Mouse (Mus musculus) spleen, adult 2 months (tissue): Measurements from ENCODE around the gene March6. TPM values are rescaled to one million over a fixed set of nuclear protein-coding genes. Genes with fewer than 3 reads are reported as not detected.

Source experiments
- DNase-seq, 2 experiments: peaks; one replicate each; pipeline versions ENCODE4 v3.0.0 to v3.0.0-alpha.2; 2012 to 2021; ENCODE audit warnings: low spot score in 2 of 2, low read depth in 1 of 2
- H3K27ac ChIP-seq: fragments of 200-500 bp; 2 replicates; pipeline ENCODE4 v1.5.1; 2012; ENCODE audit warnings: low read length, inconsistent platforms; ENCODE audit not compliant: insufficient read depth
- H3K27me3 ChIP-seq: fragments of 200-500 bp; 2 replicates; pipeline ENCODE4 v1.6.1; 2012; ENCODE audit warnings: mild to moderate bottlenecking, moderate library complexity, low read length, inconsistent platforms; ENCODE audit not compliant: control insufficient read depth, insufficient read depth
- H3K36me3 ChIP-seq: fragments of 200-500 bp; 2 replicates; pipeline ENCODE4 v1.6.1; 2012; ENCODE audit warnings: mild to moderate bottlenecking, low read length, inconsistent platforms; ENCODE audit not compliant: control insufficient read depth, insufficient read depth
- H3K4me1 ChIP-seq: fragments of 200-500 bp; 2 replicates; pipeline ENCODE4 v1.6.1; 2011; ENCODE audit warnings: inconsistent platforms; ENCODE audit not compliant: control insufficient read depth, insufficient read depth, insufficient read length
- H3K4me3 ChIP-seq: fragments of 200-500 bp; 2 replicates; pipeline ENCODE4 v1.5.1; 2011; ENCODE audit warnings: mild to moderate bottlenecking, inconsistent platforms; ENCODE audit not compliant: insufficient read depth, insufficient read length; ENCODE audit errors: extremely low read depth
- CTCF ChIP-seq: fragments of 200-500 bp; IDR thresholded peaks from 2 replicates; pipeline ENCODE4 v1.5.1; 2011; ENCODE audit warnings: mild to moderate bottlenecking, inconsistent platforms; ENCODE audit not compliant: insufficient read depth, insufficient read length, insufficient replicate concordance; ENCODE audit errors: extremely low read depth
- POLR2A ChIP-seq: fragments of 200-500 bp; IDR thresholded peaks from 2 replicates; pipeline ENCODE4 v1.6.1; 2011; ENCODE audit warnings: low read depth, low read length, inconsistent platforms
- WGBS: fragments of 180-500 bp; shearing (Covaris S2); methylation state at CpG from one replicate; pipeline ENCODE4 v1.1.7; 2018; 5-methylcytosine and 5-hydroxymethylcytosine counted together
- polyA plus RNA-seq: library from polyadenylated mRNA; depleted of rRNA; stranded (reverse); fragments of >200 nt; gene quantifications from 2 replicates; pipeline ENCODE4 v1.2.3, GENCODE M21; 2012

March6 gene
- polyA plus RNA-seq, 1 experiment, result 8.7 TPM

- no peak for DNase-seq
- H3K27ac ChIP-seq, result no peak overlapping the region
- H3K36me3 ChIP-seq, result no peaks in the 10 kb centered on the region
- H3K27me3 ChIP-seq, result no peaks in the 10 kb centered on the region
- 44% methylated on average over 7 of the region's 7 CpGs for WGBS
- H3K4me3 ChIP-seq, result no peak overlapping the region
- H3K4me1 ChIP-seq, result no peaks in the 10 kb centered on the region; the same call in 1 of the 2 replicates
- no peak for TF ChIP-seq POLR2A
- no peak for TF ChIP-seq CTCF
Measured at GRCm38 (mm10) chr15:31536051-31536737, 5.3 kb upstream of the March6 start.

- H3K4me3 ChIP-seq, result no peak overlapping the region
- no peak overlapping the region for H3K27ac ChIP-seq
- no peak for DNase-seq
- WGBS, result 47% methylated on average over 8 of the region's 8 CpGs
- TF ChIP-seq POLR2A (no peak), CTCF (no peak)
- no peaks in the 10 kb centered on the region for H3K36me3 ChIP-seq
- no peaks in the 10 kb centered on the region; the same call in 1 of the 2 replicates for H3K4me1 ChIP-seq
- H3K27me3 ChIP-seq, result no peaks in the 10 kb centered on the region
Measured at GRCm38 (mm10) chr15:31535259-31535855, 4.5 kb upstream of the March6 start.

DNA sequence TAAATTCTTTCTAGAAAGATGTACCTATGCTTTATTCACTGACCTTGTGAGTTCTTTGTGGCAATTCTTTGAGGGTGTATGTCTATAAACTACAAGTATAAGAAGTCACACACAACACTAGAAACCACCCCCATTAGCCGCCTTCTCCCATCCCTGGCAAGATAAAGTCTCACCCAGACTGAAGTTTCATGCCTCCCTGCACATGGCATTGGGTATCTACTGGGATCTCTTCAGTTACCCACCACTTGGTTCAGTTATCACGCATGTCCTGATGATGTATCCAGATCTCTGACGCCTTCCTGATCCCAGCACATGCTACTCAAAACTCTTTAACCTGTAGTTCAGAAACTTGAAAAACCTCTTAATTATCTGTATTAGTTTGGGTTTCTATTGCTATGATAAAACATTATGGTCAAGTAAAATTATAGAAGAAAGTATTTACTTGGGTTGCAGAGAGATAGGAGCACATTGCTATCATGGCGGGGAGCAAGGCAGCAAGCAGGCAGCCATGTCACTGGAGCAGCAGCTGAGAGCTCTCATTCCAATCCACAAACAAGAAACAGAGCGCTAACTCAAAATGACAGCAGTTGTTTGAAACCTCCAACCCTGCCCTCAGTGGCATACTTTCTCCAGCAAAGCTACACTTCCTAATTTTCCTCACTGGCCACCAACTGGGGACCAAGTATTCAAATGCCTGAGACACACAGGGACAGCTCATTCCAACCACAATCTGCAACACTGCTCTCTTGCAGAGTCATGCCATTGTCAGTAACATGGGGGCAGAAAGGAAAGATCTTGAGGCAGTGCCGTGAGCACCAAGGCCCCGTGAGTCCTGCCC lies 3.8 kb upstream of the March6 start:
- DNase-seq, result no peak
- Histone ChIP-seq H3K27ac (no peak overlapping the region), H3K4me3 (no peak overlapping the region), H3K4me1 (no peaks in the 10 kb centered on the region; the same call in 1 of the 2 replicates), H3K36me3 (no peaks in the 10 kb centered on the region), H3K27me3 (no peaks in the 10 kb centered on the region)
- TF ChIP-seq POLR2A, result no peak
- no peak for TF ChIP-seq CTCF
- 78% methylated on average over 7 of the region's 7 CpGs for WGBS

DNA sequence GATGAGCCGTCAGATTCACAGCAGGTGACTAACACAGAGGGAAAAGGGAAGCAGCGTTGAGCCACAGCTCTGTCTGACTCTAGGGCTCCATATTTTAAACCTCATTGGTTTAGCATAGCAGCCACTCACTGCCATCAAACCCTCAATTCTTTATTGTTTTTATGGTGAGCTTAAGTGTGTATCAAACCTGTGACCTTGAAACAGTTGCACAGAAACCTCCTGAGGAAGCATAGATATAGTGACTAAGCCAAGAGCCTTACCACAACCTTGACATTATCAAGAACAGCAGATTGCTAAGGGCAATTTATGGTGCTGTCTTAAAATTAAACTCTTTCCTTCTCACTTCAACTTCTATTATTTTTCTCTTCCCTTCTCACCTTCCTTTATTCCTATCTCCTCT lies 2.7 kb upstream of the March6 start:
- Histone ChIP-seq H3K4me1 (no peaks in the 10 kb centered on the region; the same call in 1 of the 2 replicates), H3K36me3 (no peaks in the 10 kb centered on the region), H3K27me3 (no peaks in the 10 kb centered on the region), H3K27ac (no peak overlapping the region), H3K4me3 (no peak overlapping the region)
- 50% methylated on average over 2 of the region's 2 CpGs for WGBS
- no peak for DNase-seq
- TF ChIP-seq CTCF (no peak), POLR2A (no peak)

DNA sequence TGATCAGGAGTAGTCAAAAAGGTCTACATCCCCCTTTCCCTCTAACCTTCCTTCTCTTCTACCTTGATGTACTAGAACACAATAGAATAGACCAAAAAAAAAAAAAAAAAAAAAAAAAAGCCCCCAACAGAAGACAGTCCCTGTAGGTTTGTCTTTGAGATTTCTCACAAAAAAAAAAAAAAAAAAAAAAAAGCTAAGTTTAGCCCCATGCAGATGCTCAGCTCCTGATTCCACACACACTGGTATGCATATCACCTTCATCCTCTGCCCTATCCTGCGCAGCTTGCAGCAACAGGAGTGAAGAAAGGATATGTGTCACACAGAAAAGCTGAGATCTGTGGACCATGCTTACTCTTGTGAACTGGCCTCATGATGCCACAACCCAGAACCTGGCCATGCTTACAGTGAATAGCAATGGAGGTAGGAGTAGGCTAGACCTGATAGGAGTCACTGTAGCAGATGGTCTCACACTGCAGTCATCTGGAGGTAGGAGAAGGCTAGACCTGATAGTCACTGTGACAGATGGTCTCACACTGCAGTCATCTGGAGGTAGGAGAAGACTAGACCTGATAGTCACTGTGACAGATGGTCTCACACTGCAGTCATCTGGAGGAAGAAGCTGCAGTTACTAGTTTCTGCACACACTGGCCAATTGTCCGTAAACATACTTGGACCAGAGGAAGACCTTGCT lies 1.6 kb upstream of the March6 start:
- no peak overlapping the region; the same call in 1 of the 2 replicates for H3K4me3 ChIP-seq
- no peaks in the 10 kb centered on the region; the same call in 1 of the 2 replicates for H3K4me1 ChIP-seq
- no peak overlapping the region for H3K27ac ChIP-seq
- DNase-seq, result no peak
- WGBS, result 94% methylated on average over 2 of the region's 2 CpGs
- H3K27me3 ChIP-seq, result no peaks in the 10 kb centered on the region
- TF ChIP-seq CTCF, result no peak
- TF ChIP-seq POLR2A, result no peak
- H3K36me3 ChIP-seq, result no peaks in the 10 kb centered on the region

DNA sequence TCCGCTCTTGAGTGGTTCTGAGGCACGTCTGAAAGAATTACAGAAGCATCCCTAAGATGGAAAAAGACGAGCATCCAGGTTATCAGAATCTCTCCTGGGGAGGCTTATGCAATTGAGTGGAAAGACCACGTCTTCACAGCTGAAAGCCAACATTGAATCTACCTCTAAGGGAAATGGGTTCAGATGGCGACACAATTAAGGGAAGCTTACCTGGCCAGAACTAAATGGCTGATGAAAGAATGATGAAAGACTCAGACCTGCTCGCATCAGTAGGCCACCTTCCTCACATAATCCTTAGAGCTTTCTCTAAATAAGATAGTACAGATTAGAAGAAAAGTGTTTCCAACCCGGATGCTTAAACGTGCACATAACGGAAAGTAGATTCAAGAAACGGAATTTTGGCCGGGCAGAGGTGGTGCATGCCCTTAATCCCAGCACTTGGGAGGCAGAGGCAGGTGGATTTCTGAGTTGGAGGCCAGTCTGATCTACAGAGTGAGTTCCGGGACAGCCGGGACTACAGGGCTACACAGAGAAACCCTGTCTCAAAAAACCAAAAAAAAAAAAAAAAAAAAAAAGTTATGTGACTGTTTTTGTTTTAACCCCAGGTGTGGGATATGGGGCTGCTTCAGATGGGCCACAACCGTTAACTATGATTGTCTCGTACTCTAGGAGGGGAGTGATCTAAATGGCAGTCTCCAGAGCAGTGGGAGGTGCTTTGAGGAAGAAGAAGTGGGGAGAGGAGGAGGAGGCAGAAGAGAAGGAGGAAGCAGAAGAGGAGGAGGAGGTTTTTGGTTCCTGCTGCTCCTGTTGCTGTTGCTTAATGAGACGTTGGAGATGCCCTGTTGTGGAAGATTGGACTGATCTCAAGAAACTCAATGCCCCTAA lies 835 bp upstream of the March6 start:
- Histone ChIP-seq H3K36me3 (no peaks in the 10 kb centered on the region), H3K27ac (peak overlapping the region; percentile 95), H3K27me3 (no peaks in the 10 kb centered on the region), H3K4me3 (peak overlapping the region; percentile 80), H3K4me1 (no peaks in the 10 kb centered on the region; the same call in 1 of the 2 replicates)
- no peak for DNase-seq
- no peak for TF ChIP-seq CTCF
- TF ChIP-seq POLR2A, result no peak
- WGBS, result 2% methylated on average over 16 of the region's 16 CpGs
